Mouse (Mus musculus) c-Kit-positive CD71-positive TER-119-negative erythroid progenitor cells, embryonic 14.5 days (primary cell): ENCODE results near the gene Ncam1.

ENCODE experiments used
- DNase-seq: peaks from one replicate; pipeline ENCODE4 v3.0.0-alpha.2; 2013; ENCODE audit warnings: low read depth

Gene Ncam1

GRCm38 (mm10) chr9:49621691-49622090 lies 177.0 kb downstream of the Ncam1 start:
- DNase-seq = no peak

GRCm38 (mm10) chr9:49618699-49619392 lies 179.9 kb downstream of the Ncam1 start:
- no peak for DNase-seq

GRCm38 (mm10) chr9:49618266-49618665 lies 180.5 kb downstream of the Ncam1 start:
- DNase-seq = no peak

- no peak for DNase-seq
These were observed 181.5 kb downstream of the Ncam1 start for GRCm38 (mm10) chr9:49617216-49617615.

- DNase-seq = no peak
These were observed 186.3 kb downstream of the Ncam1 start for GRCm38 (mm10) chr9:49612387-49612786.

GRCm38 (mm10) chr9:49608191-49608590 lies 190.5 kb downstream of the Ncam1 start:
- DNase-seq = no peak

GRCm38 (mm10) chr9:49606717-49607116 lies 192.0 kb downstream of the Ncam1 start:
- no peak for DNase-seq

- DNase-seq = no peak
These were observed 192.4 kb downstream of the Ncam1 start for GRCm38 (mm10) chr9:49606317-49606716.

- no peak for DNase-seq
These were observed 192.9 kb downstream of the Ncam1 start for GRCm38 (mm10) chr9:49605791-49606190.

- DNase-seq = no peak
These were observed 193.4 kb downstream of the Ncam1 start for GRCm38 (mm10) chr9:49605351-49605750.

GRCm38 (mm10) chr9:49601215-49601614 lies 197.5 kb downstream of the Ncam1 start:
- DNase-seq = no peak

GRCm38 (mm10) chr9:49595635-49596348 lies 202.9 kb downstream of the Ncam1 start:
- DNase-seq = no peak

GRCm38 (mm10) chr9:49594876-49595634 lies 203.7 kb downstream of the Ncam1 start:
- DNase-seq = no peak

GRCm38 (mm10) chr9:49593951-49594536 lies 204.7 kb downstream of the Ncam1 start:
- DNase-seq = no peak

GRCm38 (mm10) chr9:49592006-49592405 lies 206.7 kb downstream of the Ncam1 start:
- DNase-seq = no peak

GRCm38 (mm10) chr9:49590261-49590660 lies 208.5 kb downstream of the Ncam1 start:
- no peak for DNase-seq

- no peak for DNase-seq
These were observed 221.6 kb downstream of the Ncam1 start for GRCm38 (mm10) chr9:49577136-49577535.

- DNase-seq = no peak
These were observed 226.8 kb downstream of the Ncam1 start for GRCm38 (mm10) chr9:49571695-49572510.

GRCm38 (mm10) chr9:49570731-49571694 lies 227.7 kb downstream of the Ncam1 start:
- no peak for DNase-seq

- no peak for DNase-seq
These were observed 228.6 kb downstream of the Ncam1 start for GRCm38 (mm10) chr9:49570033-49570660.
